Mouse (Mus musculus) lung, postnatal 0 days (tissue): ENCODE measurements around the gene Rtn4rl1.

Source experiments
- CTCF ChIP-seq: IDR thresholded peaks from 2 replicates; pipeline ENCODE4 v1.5.1; 2016; ENCODE audit warnings: antibody characterized with exemption, mild to moderate bottlenecking
- EP300 ChIP-seq: IDR thresholded peaks from 2 replicates; pipeline ENCODE4 v1.6.1; 2016; ENCODE audit warnings: antibody characterized with exemption, mild to moderate bottlenecking, control low read depth

- TF ChIP-seq CTCF (no peak), EP300 (no peak)
Observed at GRCm38 (mm10) chr11:75156416-75156815, 37.2 kb upstream of the Rtn4rl1 start.
